Comparison of ENCODE assay signal across 16 mouse cellular contexts in genomic region chr16:70522861-70523260, GRCm38 (mm10).
"Had no signal": no experiment of that assay in that cellular context is flagged by ENCODE, and none has a peak within 500 bp of the region (broad histone marks: within the 10 kb centered on the region; RNA-seq: fewer than 3 reads in every experiment).

No protein-coding gene starts in this region.

- ATAC-seq: lung, postnatal 0 days; midbrain, embryonic 15.5 days had no signal

- H3K27ac ChIP-seq: lung, embryonic 15.5 days; macrophage; midbrain, embryonic 15.5 days; neural tube, embryonic 12.5 days; stomach, embryonic 15.5 days; stomach, postnatal 0 days had no signal

- H3K4me3 ChIP-seq: lung, embryonic 15.5 days; megakaryocyte, embryonic 14.5 days; midbrain, embryonic 15.5 days; neural tube, embryonic 12.5 days; stomach, embryonic 15.5 days had no signal

- H3K27me3 ChIP-seq: lung, embryonic 15.5 days; megakaryocyte, embryonic 14.5 days; midbrain, embryonic 15.5 days; neural tube, embryonic 12.5 days; stomach, embryonic 15.5 days had no signal

- H3K4me1 ChIP-seq: lung, embryonic 15.5 days; megakaryocyte, embryonic 14.5 days; midbrain, embryonic 15.5 days; neural tube, embryonic 12.5 days; stomach, embryonic 15.5 days had no signal

- H3K9me3 ChIP-seq: lung, embryonic 15.5 days; midbrain, embryonic 15.5 days; neural tube, embryonic 12.5 days; stomach, embryonic 15.5 days had no signal

- H3K9ac ChIP-seq: lung, embryonic 15.5 days; midbrain, embryonic 15.5 days; neural tube, embryonic 12.5 days; stomach, embryonic 15.5 days had no signal

- DNase-seq: lung, adult 2 months; lung, postnatal 14 days; lung, postnatal 36 days; right cerebral cortex, postnatal 14 days; thymus, adult 2 months; thymus, postnatal 25 days; thymus, postnatal 4 days had no signal

- H3K36me3 ChIP-seq: lung, embryonic 15.5 days; midbrain, embryonic 15.5 days; neural tube, embryonic 12.5 days; stomach, embryonic 15.5 days had no signal

- H3K4me2 ChIP-seq: lung, embryonic 15.5 days; midbrain, embryonic 11.5 days; midbrain, embryonic 15.5 days; neural tube, embryonic 12.5 days; stomach, embryonic 15.5 days had no signal
